21 mouse cellular contexts compared by ENCODE assay signal in the genomic region with DNA sequence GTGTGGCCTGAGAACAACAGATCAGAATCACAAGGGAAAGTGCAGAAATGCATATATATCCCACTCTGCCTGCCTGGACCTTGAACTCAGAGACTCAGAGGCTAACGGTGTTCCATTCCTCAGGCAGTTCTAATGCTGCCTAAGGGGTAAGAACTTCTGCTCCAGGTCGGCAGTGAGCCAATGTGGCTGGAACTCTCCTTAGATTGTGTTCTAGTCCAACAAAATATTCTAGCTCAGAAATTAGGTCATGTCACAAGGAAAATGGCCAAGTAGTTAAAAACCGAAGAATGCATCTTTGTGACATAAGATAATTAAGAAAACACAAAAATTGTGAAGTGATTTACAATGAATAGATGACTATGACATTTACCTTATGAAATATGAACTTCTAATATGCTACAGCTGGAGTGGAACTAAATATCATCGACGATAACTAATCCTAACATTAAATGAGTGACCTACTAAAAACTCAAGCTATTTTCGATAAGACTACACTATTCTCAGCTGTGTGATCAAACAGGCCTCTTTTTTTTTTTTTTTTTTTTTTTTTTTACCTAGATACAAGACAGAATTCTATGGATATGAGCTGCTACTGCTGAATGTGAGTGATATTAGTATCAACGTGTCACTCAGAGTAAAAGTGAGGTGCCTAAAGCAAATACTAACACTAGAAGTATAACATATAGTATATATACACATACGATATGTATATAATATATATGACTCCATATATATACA.
DNase-seq lines count a peak whose midpoint lies in the region; ATAC-seq and TF ChIP-seq lines count a peak whose summit lies in the region.
"Had no signal": no experiment of that assay in that cellular context is flagged by ENCODE, and none has a peak within 500 bp of the region (broad histone marks: within the 10 kb centered on the region; RNA-seq: fewer than 3 reads in every experiment).

No protein-coding gene starts in this region.

- no peak overlapping the region for H3K4me3 ChIP-seq in kidney, adult 2 months (ENCODE audit: insufficient read depth, low read depth, low read length)
- H3K4me3 ChIP-seq in cerebellum, adult 2 months (replicated peaks; ENCODE audit: insufficient read depth, low read depth, low read length): no peak overlapping the region
- H3K4me3 ChIP-seq in left cerebral cortex, adult 2 months: no peak overlapping the region
- H3K4me3 ChIP-seq: embryonic facial prominence, embryonic 10.5 days; forebrain, embryonic 12.5 days; heart, embryonic 15.5 days; hindbrain, embryonic 10.5 days; lung, embryonic 15.5 days; midbrain, embryonic 10.5 days; stomach, embryonic 15.5 days had no signal

- no peaks in the 10 kb centered on the region for H3K27me3 ChIP-seq in kidney, adult 2 months (replicated peaks; ENCODE audit: control insufficient read depth, insufficient read depth, low read length)
- no peaks in the 10 kb centered on the region for H3K27me3 ChIP-seq in cerebellum, adult 2 months (ENCODE audit: control insufficient read depth, insufficient read depth, low read length)
- H3K27me3 ChIP-seq: forebrain, embryonic 12.5 days; heart, embryonic 15.5 days; lung, embryonic 15.5 days; stomach, embryonic 15.5 days had no signal

- no peak for TF ChIP-seq POLR2A in kidney, adult 2 months (IDR thresholded peaks at IDR 0.05; ENCODE audit: low read depth, low read length)
- TF ChIP-seq POLR2A in cerebellum, adult 2 months (IDR thresholded peaks at IDR 0.05; ENCODE audit: borderline replicate concordance, insufficient read depth, low read length): no peak

- 74% methylated on average over 8 of the region's 8 CpGs for WGBS in kidney, adult 2 months
- WGBS in cerebellum, adult 2 months: 64% methylated on average over 8 of the region's 8 CpGs

- peak; percentile 29 to 30 for DNase-seq in cerebellum, adult 18-20 months
- DNase-seq in kidney, adult 2 months: peak; percentile 15
- DNase-seq in kidney, adult 18-20 months: no peak
- DNase-seq in cerebellum, adult 2 months: peak; percentile 27 to 40
- DNase-seq in gastrocnemius, postnatal 14 days: peak; percentile 27
- no peak for DNase-seq in left cerebral cortex, adult 2 months (ENCODE audit: extremely low spot score in 1 of 2, low spot score in 2 of 2)
- DNase-seq: adrenal gland, postnatal 25 days; B cell, adult 2 months; lung, postnatal 4 days; thymus, adult 2 months had no signal

- H3K4me1 ChIP-seq in kidney, adult 2 months (ENCODE audit: control insufficient read depth, insufficient read depth, low read length): no peaks in the 10 kb centered on the region
- H3K4me1 ChIP-seq in cerebellum, adult 2 months (ENCODE audit: control insufficient read depth, insufficient read depth, low read length): no peaks in the 10 kb centered on the region
- H3K4me1 ChIP-seq: embryonic facial prominence, embryonic 10.5 days; forebrain, embryonic 12.5 days; heart, embryonic 15.5 days; hindbrain, embryonic 10.5 days; lung, embryonic 15.5 days; midbrain, embryonic 10.5 days; stomach, embryonic 15.5 days had no signal

- H3K36me3 ChIP-seq in kidney, adult 2 months (ENCODE audit: control insufficient read depth, insufficient read depth, low read length): no peaks in the 10 kb centered on the region
- H3K36me3 ChIP-seq: embryonic facial prominence, embryonic 10.5 days; forebrain, embryonic 12.5 days; heart, embryonic 15.5 days; hindbrain, embryonic 10.5 days; lung, embryonic 15.5 days; midbrain, embryonic 10.5 days; stomach, embryonic 15.5 days had no signal

- intact Hi-C loops in gastrocnemius, postnatal 14 days (cut with DNase I; ENCODE audit: low total_unique reads): no loop called here
- intact Hi-C loops in left cerebral cortex, adult 2 months (cut with DNase I): loop anchor here (10.0 kb wide), 1 partner anchor 224 kb away; no protein-coding TSS in a partner anchor

- no peak overlapping the region for H3K27ac ChIP-seq in kidney, adult 2 months (ENCODE audit: insufficient read depth, low read depth, low read length)
- no peak overlapping the region for H3K27ac ChIP-seq in cerebellum, adult 2 months (ENCODE audit: insufficient read depth, low read length)
- no peak overlapping the region for H3K27ac ChIP-seq in left cerebral cortex, adult 2 months
- H3K27ac ChIP-seq: embryonic facial prominence, embryonic 10.5 days; forebrain, embryonic 12.5 days; heart, embryonic 15.5 days; hindbrain, embryonic 10.5 days; hindbrain, postnatal 0 days; liver, embryonic 14.5 days; lung, embryonic 15.5 days; midbrain, embryonic 10.5 days; stomach, embryonic 15.5 days had no signal

- no peak for TF ChIP-seq CTCF in kidney, adult 2 months (conservative IDR thresholded peaks at IDR 0.05; ENCODE audit: insufficient read depth, insufficient read length, low read depth, low read length)
- no peak for TF ChIP-seq CTCF in cerebellum, adult 2 months (IDR thresholded peaks at IDR 0.05; ENCODE audit: borderline replicate concordance, insufficient read depth, low read depth, low read length)
- TF ChIP-seq CTCF in left cerebral cortex, adult 2 months (IDR thresholded peaks at IDR 0.05): no peak

- no peak for ATAC-seq in cerebellum, adult (ENCODE audit: insufficient number of reproducible peaks, low FRiP score, low TSS enrichment)
- ATAC-seq: hindbrain, postnatal 0 days; intestine, postnatal 0 days had no signal

Comparison
In these comparisons a context has a peak if more than half of its experiments do, and no peak if none do; other contexts are left out.
1. DNase-seq: peak in cerebellum, adult 18-20 months (2 of 2), kidney, adult 2 months (single experiment), cerebellum, adult 2 months (2 of 2) and gastrocnemius, postnatal 14 days (single experiment); none in kidney, adult 18-20 months (single experiment) and left cerebral cortex, adult 2 months (0 of 2).